Mouse (Mus musculus) stomach, embryonic 15.5 days (tissue): Measurements from ENCODE around the gene Fbxl3. TPM values are rescaled to one million over a fixed set of nuclear protein-coding genes. Genes with fewer than 3 reads are reported as not detected.

ENCODE experiments used
- polyA plus RNA-seq: library from polyadenylated mRNA; unstranded; fragments of >200 nt; fragmentation: Nextera tagmentation; extraction: Ambion mirVana; gene quantifications from 2 replicates; pipeline ENCODE4 v1.2.1, GENCODE M21; 2015

Fbxl3 gene
- polyA plus RNA-seq, 1 experiment from 2014 or later = 24.2 TPM

Other genes starting within 250 kb of the Fbxl3 start
- gene Kctd12, start 116.9 kb downstream of the Fbxl3 start, polyA plus RNA-seq = 14.8 and 19.2 TPM in 2 replicates
- gene Acod1, start 52.6 kb downstream of the Fbxl3 start, polyA plus RNA-seq = 0.05 TPM in 1 of 2 replicates, not detected in the other
- gene Cln5, start 29.4 kb downstream of the Fbxl3 start, polyA plus RNA-seq = 29.2 and 31.8 TPM in 2 replicates
- 19.6 and 21.9 TPM in 2 replicates for gene Mycbp2, start 247.2 kb upstream of the Fbxl3 start, polyA plus RNA-seq